Comparison of ENCODE assay signal across 21 mouse cellular contexts in the genomic region with DNA sequence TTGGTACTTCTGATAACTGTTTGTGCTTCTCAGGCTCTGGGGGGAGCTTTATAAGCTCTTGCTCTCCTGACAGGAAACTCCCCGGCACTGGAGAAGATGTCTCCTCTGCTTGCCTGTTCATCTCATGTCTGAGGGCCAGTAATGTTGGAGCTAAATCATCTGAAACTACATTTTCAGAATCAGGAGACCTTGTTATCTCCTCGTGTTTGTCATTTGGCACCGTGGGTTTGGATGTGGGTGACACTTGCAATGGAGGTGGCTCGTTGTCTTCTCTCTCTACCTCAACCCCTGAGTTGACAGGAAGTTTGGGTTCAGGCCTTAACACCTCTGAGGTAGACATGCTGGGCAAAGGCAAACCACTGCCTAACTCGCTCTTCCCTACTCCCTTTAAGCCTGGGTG. TPM values are rescaled to one million over a fixed set of nuclear protein-coding genes. Genes with fewer than 3 reads are reported as not detected.
DNase-seq lines count a peak whose midpoint lies in the region; ATAC-seq and TF ChIP-seq lines count a peak whose summit lies in the region.
"Had no signal": no experiment of that assay in that cellular context is flagged by ENCODE, and none has a peak within 500 bp of the region (broad histone marks: within the 10 kb centered on the region; RNA-seq: fewer than 3 reads in every experiment).

No protein-coding gene starts in this region.

- peaks cover 21 to 51% of the 10 kb centered on the region in 2 experiments for H3K4me1 ChIP-seq in CH12.LX (ENCODE audit: control insufficient read depth in 1 of 2, insufficient read depth in 2 of 2)
- H3K4me1 ChIP-seq in kidney, adult 2 months (ENCODE audit: control insufficient read depth, insufficient read depth, low read length): no peaks in the 10 kb centered on the region
- H3K4me1 ChIP-seq: embryonic facial prominence, embryonic 12.5 days; hindbrain, embryonic 13.5 days; limb, embryonic 15.5 days had no signal

- H3K27ac ChIP-seq in layer of hippocampus, adult 2 months: peak overlapping the region; percentile 65; the same call in 1 of the 2 replicates
- peak overlapping the region; percentile 98 for H3K27ac ChIP-seq in CH12.LX (ENCODE audit: insufficient read depth, low read depth)
- H3K27ac ChIP-seq in kidney, adult 2 months (ENCODE audit: insufficient read depth, low read depth, low read length): no peak overlapping the region
- H3K27ac ChIP-seq: embryonic facial prominence, embryonic 12.5 days; heart, embryonic 10.5 days; hindbrain, embryonic 13.5 days; limb, embryonic 15.5 days had no signal

- dilution Hi-C loops in CH12.LX (cut with MboI; ENCODE audit: extremely low pct_ligation_motif_present, extremely low pct_unique_long_range_greater_than_20kb, low sequenced_read_pairs): no loop called here

- H3K4me2 ChIP-seq in CH12.LX (ENCODE audit: insufficient read depth, low read depth, poor library complexity, severe bottlenecking): peak overlapping the region; percentile 29
- H3K4me2 ChIP-seq: embryonic facial prominence, embryonic 12.5 days; hindbrain, embryonic 13.5 days; limb, embryonic 15.5 days; midbrain, embryonic 11.5 days had no signal

- in situ Hi-C loops in CH12.LX (cut with MboI; ENCODE audit: low pct_ligation_motif_present, low pct_unique_long_range_greater_than_20kb, low sequenced_read_pairs): no loop called here

- no peak overlapping the region for H3K9ac ChIP-seq in CH12.LX (ENCODE audit: insufficient read depth, low read depth)
- H3K9ac ChIP-seq: embryonic facial prominence, embryonic 12.5 days; hindbrain, embryonic 13.5 days; limb, embryonic 15.5 days had no signal

- no peak for TF ChIP-seq POLR2A in CH12.LX (IDR thresholded peaks at IDR 0.05; ENCODE audit: low read depth, low read length)
- no peak for TF ChIP-seq POLR2A in kidney, adult 2 months (IDR thresholded peaks at IDR 0.05; ENCODE audit: low read depth, low read length)

- peaks cover 5% of the 10 kb centered on the region for H3K79me2 ChIP-seq in CH12.LX (replicated peaks; ENCODE audit: control insufficient read depth, extremely low read depth, insufficient read depth, poor library complexity, severe bottlenecking)

- peaks cover 8 to 20% of the 10 kb centered on the region in 2 experiments for H3K36me3 ChIP-seq in CH12.LX (replicated peaks in 1 of 2; ENCODE audit: control insufficient read depth in 1 of 2, insufficient read depth in 1 of 2, low read length in 1 of 2)
- no peaks in the 10 kb centered on the region for H3K36me3 ChIP-seq in kidney, adult 2 months (ENCODE audit: control insufficient read depth, insufficient read depth, low read length)
- H3K36me3 ChIP-seq: embryonic facial prominence, embryonic 12.5 days; G1E; hindbrain, embryonic 13.5 days; limb, embryonic 15.5 days had no signal

- TF ChIP-seq CTCF in layer of hippocampus, adult 2 months (conservative IDR thresholded peaks at IDR 0.05): no peak
- TF ChIP-seq CTCF in CH12.LX (conservative IDR thresholded peaks at IDR 0.05 in 1 of 2, IDR thresholded peaks at IDR 0.05 in 1 of 2; ENCODE audit: low read depth in 2 of 2, low read length in 2 of 2): no peak
- no peak for TF ChIP-seq CTCF in kidney, adult 2 months (conservative IDR thresholded peaks at IDR 0.05; ENCODE audit: insufficient read depth, insufficient read length, low read depth, low read length)

- ATAC-seq in monocyte, adult 5-6 weeks (replicated peaks; ENCODE audit: insufficient number of reproducible peaks, low FRiP score, low TSS enrichment, poor library complexity, severe bottlenecking): peak; percentile 44

- 86% methylated on average over 5 of the region's 5 CpGs for WGBS in kidney, adult 2 months

- no peak for DNase-seq in layer of hippocampus, adult 2 months (ENCODE audit: low spot score in 2 of 2)
- DNase-seq in layer of hippocampus, adult 8-10 months (ENCODE audit: low spot score in 2 of 2): no peak
- no peak for DNase-seq in CH12.LX (ENCODE audit: extremely low read depth)
- peak; percentile 29 to 31 for DNase-seq in thymus, postnatal 36 days
- no peak for DNase-seq in kidney, adult 2 months
- no peak for DNase-seq in adrenal gland, postnatal 36 days
- DNase-seq: adrenal gland, adult 2 months; gastrocnemius, postnatal 10 days; heart, postnatal 10 days; kidney, adult 11 months; kidney, postnatal 36 days; lung, adult 2 months; retina, postnatal 1 day had no signal

- H3K4me3 ChIP-seq in layer of hippocampus, adult 2 months: no peak overlapping the region
- peak overlapping the region in 1 of 3 experiments; percentile 7 for H3K4me3 ChIP-seq in CH12.LX (replicated peaks in 1 of 3; ENCODE audit: low read depth in 2 of 3, low read length in 2 of 3, poor library complexity in 1 of 3)
- no peak overlapping the region for H3K4me3 ChIP-seq in kidney, adult 2 months (ENCODE audit: insufficient read depth, low read depth, low read length)
- H3K4me3 ChIP-seq: embryonic facial prominence, embryonic 12.5 days; heart, embryonic 10.5 days; hindbrain, embryonic 13.5 days; limb, embryonic 15.5 days had no signal

- H3K27me3 ChIP-seq in CH12.LX (replicated peaks): no peaks in the 10 kb centered on the region
- H3K27me3 ChIP-seq in kidney, adult 2 months (replicated peaks; ENCODE audit: control insufficient read depth, insufficient read depth, low read length): no peaks in the 10 kb centered on the region
- H3K27me3 ChIP-seq: embryonic facial prominence, embryonic 12.5 days; hindbrain, embryonic 13.5 days; limb, embryonic 15.5 days had no signal

- TF ChIP-seq EP300 in CH12.LX (IDR thresholded peaks at IDR 0.05; ENCODE audit: low read length): no peak

- peaks cover 43% of the 10 kb centered on the region for H3K9me3 ChIP-seq in CH12.LX (replicated peaks; ENCODE audit: low read length)
- H3K9me3 ChIP-seq: embryonic facial prominence, embryonic 12.5 days; G1E; heart, embryonic 10.5 days; hindbrain, embryonic 13.5 days; limb, embryonic 15.5 days had no signal

- no peak for TF ChIP-seq RAD21 in CH12.LX (IDR thresholded peaks at IDR 0.05; ENCODE audit: low read depth, low read length)

TF ChIP-seq in CH12.LX, 34 proteins besides CTCF, POLR2A, EP300 and RAD21:
- TF ChIP-seq RCOR1 (conservative IDR thresholded peaks at IDR 0.05; ENCODE audit: low read depth, low read length): no peak
- TF ChIP-seq MAZ (IDR thresholded peaks at IDR 0.05; ENCODE audit: low read depth, low read length): no peak
- no peak for TF ChIP-seq GABPA (IDR thresholded peaks at IDR 0.05; ENCODE audit: insufficient replicate concordance, low read depth, low read length)
- TF ChIP-seq NRF1 (IDR thresholded peaks at IDR 0.05; ENCODE audit: low read depth, low read length): no peak
- TF ChIP-seq HCFC1 (IDR thresholded peaks at IDR 0.05; ENCODE audit: low read depth, low read length): no peak
- TF ChIP-seq KAT2A (IDR thresholded peaks at IDR 0.05; ENCODE audit: insufficient replicate concordance, low read length): no peak
- TF ChIP-seq ZC3H11A (IDR thresholded peaks at IDR 0.05; ENCODE audit: low read depth, low read length): no peak
- TF ChIP-seq USF2 (conservative IDR thresholded peaks at IDR 0.05; ENCODE audit: low read depth, low read length): no peak
- TF ChIP-seq MEF2A (IDR thresholded peaks at IDR 0.05; ENCODE audit: borderline replicate concordance, low read depth, low read length): no peak
- no peak for TF ChIP-seq MAX (IDR thresholded peaks at IDR 0.05; ENCODE audit: low read length)

RNA-seq across cellular contexts. Expression of gene Cmya5, which starts 50.8 kb away (rescaled TPM):
- 1 to 10 TPM; 3.4 to 3.5 TPM for total RNA-seq in layer of hippocampus, adult 2 months (2021)
- total RNA-seq in layer of hippocampus, adult 8-10 months (2022): 1 to 10 TPM; 2.9 to 4.3 (median 3.2) TPM
- total RNA-seq in CH12.LX (2012; rRNA removed): 0.59 and 0.63 TPM in 2 replicates
- total RNA-seq in CH12.LX (2014; rRNA removed): 0.15 and 0.19 TPM in 2 replicates
- polyA plus RNA-seq in CH12.LX (2012; ENCODE audit: insufficient read length, low read depth): 0.25 and 0.34 TPM in 2 replicates
- 2.5 to 4.3 TPM (median 3.1 TPM) in 3 replicates for total RNA-seq in monocyte, adult 5-6 weeks (2017)
- 0.10 and 1.0 TPM in 2 replicates for polyA plus RNA-seq in kidney, adult 2 months (2012; rRNA removed)
- under 1 TPM; 0.26 to 0.43 TPM for total RNA-seq in adrenal gland, postnatal 36 days (2021)
- total RNA-seq: common myeloid progenitor, adult 5-6 weeks had no signal
- polyA plus RNA-seq: G1E had no signal

Comparison
In these comparisons a context has a peak if more than half of its experiments do, and no peak if none do; other contexts are left out.
1. DNase-seq: peak in thymus, postnatal 36 days (2 of 2); none in layer of hippocampus, adult 2 months (0 of 2), layer of hippocampus, adult 8-10 months (0 of 2), CH12.LX (single experiment), kidney, adult 2 months (single experiment) and adrenal gland, postnatal 36 days (0 of 2).